Mouse (Mus musculus) retina, embryonic 14.5 days (tissue): Measurements from ENCODE around the gene Ankrd34a.

ENCODE experiments used
- DNase-seq: peaks from one replicate; pipeline ENCODE4 v3.0.0-alpha.2; 2015; ENCODE audit warnings: low spot score

Gene Ankrd34a

GRCm38 (mm10) chr3:96563267-96563666 lies 33.2 kb upstream of the Ankrd34a start:
- DNase-seq = no peak

DNA sequence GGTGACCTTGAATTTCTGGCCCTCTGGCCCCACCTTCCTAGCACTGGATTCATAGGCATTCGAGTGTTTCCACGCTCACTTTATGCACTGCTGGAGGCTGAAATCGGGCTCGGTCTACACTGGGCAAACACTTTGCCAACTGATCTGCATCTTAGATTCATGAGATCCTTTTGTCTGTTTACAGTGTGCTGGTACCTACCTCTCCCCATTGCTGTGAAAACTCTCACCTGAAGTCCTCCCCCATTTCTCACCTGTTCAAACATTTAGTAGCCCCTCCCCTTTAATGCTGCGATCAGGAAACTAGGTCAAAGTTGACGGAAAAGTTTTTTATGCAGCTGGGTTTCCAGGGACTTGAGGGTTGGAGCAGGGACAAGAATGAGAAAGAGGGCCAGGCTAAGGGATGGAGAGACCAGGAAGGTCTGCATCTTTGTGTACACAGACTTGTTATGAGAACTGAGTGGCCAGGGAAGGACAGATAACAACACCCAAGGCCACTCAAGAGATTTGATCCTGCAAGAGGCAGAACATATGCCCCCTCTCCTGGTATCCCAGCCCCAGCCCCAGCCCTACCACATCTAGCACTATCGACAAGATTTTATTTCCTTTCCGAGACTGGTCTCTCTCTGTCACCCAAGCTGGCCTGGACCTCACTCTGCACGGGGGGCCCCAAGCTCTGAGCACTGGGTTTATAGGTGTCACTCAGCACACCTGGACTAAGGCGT lies 32.4 kb upstream of the Ankrd34a start:
- no peak for DNase-seq

DNA sequence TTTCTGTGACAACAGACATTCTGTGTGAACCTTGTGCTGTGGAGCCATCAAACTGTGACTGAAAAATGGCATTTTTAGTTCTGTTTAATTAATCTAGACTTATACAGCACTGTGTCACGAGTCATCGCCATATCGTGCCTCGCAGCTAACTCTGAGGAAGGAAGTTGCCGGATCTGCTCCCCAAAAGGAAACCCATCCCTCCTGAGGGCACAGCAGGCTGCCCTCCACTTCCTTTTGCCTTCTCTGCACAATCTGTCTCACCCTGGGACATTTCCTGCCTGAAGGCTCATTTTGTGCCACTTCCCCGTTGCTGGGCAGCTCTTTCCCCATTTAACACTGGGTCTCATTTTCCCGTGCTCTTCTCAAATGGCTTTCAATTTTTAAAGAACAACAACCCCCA lies 31.8 kb upstream of the Ankrd34a start:
- DNase-seq = no peak

DNA sequence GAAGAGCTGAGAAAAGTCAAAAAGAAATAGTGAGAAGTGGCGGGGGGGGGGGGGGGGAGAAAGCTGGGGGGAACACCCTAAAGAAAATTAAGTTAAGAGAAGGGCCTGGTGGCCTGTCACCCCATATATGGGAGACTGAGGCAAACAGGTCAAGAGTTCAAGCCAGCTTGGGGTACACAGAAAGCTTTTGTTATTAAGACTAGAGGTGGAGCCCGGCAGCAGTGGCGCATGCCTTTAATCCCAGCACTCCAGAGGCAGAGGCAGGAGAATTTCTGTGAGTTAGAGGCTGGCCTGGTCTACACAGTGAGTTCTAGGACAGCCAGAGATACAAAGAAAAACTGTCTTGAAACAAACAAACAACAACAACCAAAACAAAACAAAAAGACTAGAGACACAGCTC lies 31.3 kb upstream of the Ankrd34a start:
- DNase-seq = no peak

- DNase-seq = no peak
Measured at GRCm38 (mm10) chr3:96566661-96567450, 29.6 kb upstream of the Ankrd34a start.

DNA sequence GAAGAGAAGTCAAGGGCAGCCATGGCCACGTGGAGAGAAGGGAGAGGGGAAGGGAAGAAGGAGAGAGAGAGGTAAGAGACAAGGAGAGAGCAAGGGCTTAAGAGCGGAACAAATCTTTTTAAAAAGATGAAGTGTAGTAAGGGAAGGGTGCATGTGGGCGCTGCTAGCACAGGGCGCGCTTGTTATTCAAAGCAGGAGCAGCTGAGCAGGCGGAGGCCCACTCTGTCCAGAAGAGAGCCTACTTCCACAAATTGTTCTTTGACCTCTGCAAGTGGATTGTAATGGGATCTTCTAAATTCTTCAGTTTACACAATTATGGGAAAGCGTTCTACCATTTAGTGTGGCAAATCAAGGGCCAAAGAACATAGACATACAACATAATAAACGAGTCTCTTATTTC lies 27.8 kb upstream of the Ankrd34a start:
- no peak for DNase-seq

GRCm38 (mm10) chr3:96569506-96569905 lies 26.9 kb upstream of the Ankrd34a start:
- DNase-seq = no peak

DNA sequence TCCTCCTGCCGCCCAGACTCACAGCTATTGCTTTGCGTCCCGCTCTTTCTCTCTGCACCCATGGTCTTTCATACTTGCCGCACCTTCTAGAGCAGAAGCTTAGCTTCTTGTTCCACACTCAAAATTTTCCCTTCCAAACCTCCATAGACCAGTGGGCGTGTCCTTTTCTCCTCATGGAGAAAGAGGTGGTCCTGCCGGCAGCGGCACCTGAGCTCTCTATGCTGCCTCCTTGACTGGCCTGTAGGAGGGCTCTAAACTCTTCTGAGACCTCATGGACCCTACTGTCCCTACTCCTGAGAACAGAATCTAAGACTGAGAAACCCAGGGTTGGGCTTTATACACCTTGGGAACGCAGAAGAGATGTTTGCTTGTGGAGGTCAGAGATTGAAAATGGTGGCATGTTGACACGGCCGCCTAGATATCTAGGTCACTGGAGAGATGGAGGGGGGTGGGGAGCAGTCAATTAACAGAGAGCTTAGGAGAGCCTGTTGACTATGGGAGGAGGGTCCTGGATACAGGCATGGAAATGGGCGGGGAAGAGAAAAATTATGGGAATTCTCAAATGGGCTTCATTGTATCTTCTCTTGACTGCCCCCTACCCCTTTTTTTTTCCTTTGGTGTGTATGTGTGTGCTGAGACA lies 26.4 kb upstream of the Ankrd34a start:
- DNase-seq = no peak

GRCm38 (mm10) chr3:96570643-96571042 lies 25.8 kb upstream of the Ankrd34a start:
- DNase-seq = no peak

- DNase-seq = no peak
Measured at GRCm38 (mm10) chr3:96571336-96571735, 25.1 kb upstream of the Ankrd34a start.

DNA sequence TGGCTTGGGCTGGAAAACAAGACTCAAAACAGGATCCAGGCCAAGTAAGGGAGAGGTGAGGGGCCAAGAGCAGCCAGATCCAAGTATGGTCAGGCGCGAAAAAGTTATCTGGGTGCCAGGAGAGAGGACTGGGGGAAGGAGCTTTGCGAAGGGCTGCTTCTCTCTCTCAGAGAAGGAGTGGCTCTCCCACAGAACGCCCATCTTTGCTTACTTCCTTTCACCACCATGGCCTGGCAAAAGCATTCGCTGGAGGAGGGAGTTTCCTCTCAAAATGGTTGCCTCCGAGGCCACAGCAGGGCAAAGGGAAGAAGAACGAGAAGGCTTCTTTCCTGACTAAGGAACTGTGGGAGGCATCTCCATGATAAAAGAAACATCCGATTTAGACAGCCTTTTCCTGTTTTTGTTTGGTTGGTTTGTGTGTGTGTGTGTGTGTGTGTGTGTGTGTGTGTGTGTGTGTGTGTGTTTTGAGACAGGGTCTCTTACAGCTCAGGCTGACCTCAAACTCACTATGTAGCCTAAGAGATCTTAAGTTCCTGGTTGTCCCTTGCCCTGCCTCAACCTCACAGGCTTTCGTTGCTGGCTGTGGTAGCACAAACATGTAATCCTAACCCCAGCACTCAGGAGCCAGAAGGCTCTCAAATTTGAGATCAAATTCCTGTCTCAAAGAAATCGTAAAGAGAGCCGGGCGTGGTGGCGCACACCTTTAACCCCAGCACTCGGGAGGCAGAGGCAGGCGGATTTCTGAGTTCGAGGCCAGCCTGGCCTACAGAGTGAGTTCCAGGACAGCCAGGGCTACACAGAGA lies 24.3 kb upstream of the Ankrd34a start:
- no peak for DNase-seq

- DNase-seq = no peak
Measured at GRCm38 (mm10) chr3:96573611-96574511, 22.6 kb upstream of the Ankrd34a start.

GRCm38 (mm10) chr3:96575272-96575984 lies 21.0 kb upstream of the Ankrd34a start:
- DNase-seq = no peak

DNA sequence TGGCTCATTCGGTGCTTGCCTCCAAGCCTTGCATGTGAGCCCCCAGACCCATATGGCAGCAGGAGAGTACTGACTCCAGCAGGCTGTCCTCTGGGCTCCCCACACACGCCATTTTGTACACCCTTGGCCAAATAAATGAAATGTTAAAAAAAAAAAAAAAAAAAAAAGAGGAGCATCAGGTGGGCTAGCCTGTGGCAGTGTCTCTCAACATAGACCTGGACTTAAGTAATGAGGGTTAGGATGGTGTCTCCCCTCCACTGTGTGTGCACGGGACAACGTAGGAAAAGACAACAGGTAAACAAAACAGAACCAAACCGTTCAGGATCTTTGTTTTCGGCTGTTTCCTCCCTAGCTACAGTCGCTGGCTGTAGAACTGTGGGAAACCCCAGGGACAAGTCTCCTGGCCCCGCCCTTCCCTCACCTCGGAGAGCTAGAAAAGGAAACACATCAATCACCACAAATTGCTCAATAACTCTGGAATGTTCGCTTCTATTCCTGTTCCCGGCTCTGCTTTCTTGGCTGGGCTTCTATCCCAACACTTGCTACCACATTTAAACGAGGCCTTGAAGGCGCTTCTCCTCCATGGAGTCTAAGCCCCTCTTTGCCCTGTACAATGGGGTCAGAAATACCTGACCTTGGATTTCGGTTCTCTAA lies 20.3 kb upstream of the Ankrd34a start:
- DNase-seq = no peak

- peak; percentile 83 for DNase-seq
Measured at GRCm38 (mm10) chr3:96576690-96577541, 19.5 kb upstream of the Ankrd34a start, which contains the start of gene Gm16253. Gene Gm16253, plus strand, starts transcription at chr3:96576984.

- no peak for DNase-seq
Measured at GRCm38 (mm10) chr3:96577566-96577965, 18.9 kb upstream of the Ankrd34a start.

DNA sequence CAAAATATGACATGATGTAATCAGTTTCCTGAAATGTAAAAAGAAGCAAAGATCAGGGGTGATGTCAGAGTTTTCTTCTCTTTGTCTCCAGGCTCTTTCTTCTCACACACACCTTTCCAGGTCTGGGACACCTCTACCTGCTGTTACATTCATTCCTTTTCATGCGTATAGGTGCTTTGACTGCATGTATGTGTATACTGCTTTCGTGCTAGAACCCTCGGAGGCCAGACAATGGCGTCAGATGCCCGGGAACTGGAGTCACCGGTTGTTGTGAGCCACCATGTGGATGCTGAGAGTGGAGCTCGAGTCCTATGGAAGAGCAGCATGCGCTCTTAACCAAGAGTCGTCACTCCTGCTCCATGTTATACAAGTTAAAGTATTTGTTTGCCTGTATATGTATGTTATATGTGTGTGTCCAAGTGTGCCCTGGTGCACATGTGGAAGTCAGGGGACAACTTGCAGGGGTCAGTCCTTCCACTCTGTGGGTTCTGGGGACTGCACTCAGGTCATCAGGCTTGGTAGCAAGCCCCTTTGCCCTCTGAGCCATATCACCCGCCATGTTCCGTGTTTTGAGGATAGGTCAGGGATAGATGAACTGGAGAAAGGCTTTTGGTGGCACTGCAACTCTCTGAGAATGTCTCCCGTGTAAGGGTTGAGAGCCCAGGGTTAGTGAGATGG lies 17.7 kb upstream of the Ankrd34a start:
- DNase-seq = no peak

GRCm38 (mm10) chr3:96579239-96579750 lies 17.1 kb upstream of the Ankrd34a start:
- no peak for DNase-seq
